Mouse (Mus musculus): Measurements from ENCODE around the gene 7420426K07Rik.

DNA sequence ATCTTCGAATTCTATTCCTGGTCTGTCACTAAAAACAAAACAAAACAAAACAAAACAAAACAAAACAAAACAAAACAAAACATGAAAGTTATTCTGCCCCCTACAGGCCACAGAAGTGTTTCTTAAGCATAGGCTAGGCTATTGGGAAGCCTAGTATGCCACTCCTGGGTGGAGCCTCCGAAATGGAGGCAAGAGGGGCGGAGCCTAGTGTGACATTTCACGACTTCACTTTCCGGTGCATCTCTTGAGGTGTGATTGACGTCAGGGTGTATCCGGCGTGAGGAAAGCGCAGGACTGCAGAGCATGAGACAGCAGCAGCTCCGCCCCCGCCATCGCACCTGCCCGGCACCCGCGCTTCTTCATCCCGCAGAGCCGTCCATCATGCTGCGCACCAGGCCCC, 46.7 kb upstream of the 7420426K07Rik start, which contains the start of gene Prr23a2:
- TF ChIP-seq POLR2A (IDR thresholded peaks at IDR 0.05; ENCODE audit: insufficient read depth, low read depth, low read length) (no peak), CTCF (IDR thresholded peaks at IDR 0.05) (no peak), EP300 (IDR thresholded peaks at IDR 0.05; ENCODE audit: insufficient read depth, low read depth, low read length) (no peak)
